Mouse (Mus musculus) spleen, adult 2 months (tissue): Measurements from ENCODE around the gene Fnbp1l. TPM values are rescaled to one million over a fixed set of nuclear protein-coding genes. Genes with fewer than 3 reads are reported as not detected.
A peak's percentile ranks its signal among the peaks of the same experiment; 100 is the strongest.

Source experiments
- DNase-seq, 2 experiments: peaks; one replicate each; pipeline versions ENCODE4 v3.0.0 to v3.0.0-alpha.2; 2012 to 2021; ENCODE audit warnings: low spot score in 2 of 2, low read depth in 1 of 2
- H3K27ac ChIP-seq: fragments of 200-500 bp; 2 replicates; pipeline ENCODE4 v1.5.1; 2012; ENCODE audit warnings: low read length, inconsistent platforms; ENCODE audit not compliant: insufficient read depth
- H3K27me3 ChIP-seq: fragments of 200-500 bp; 2 replicates; pipeline ENCODE4 v1.6.1; 2012; ENCODE audit warnings: mild to moderate bottlenecking, moderate library complexity, low read length, inconsistent platforms; ENCODE audit not compliant: control insufficient read depth, insufficient read depth
- H3K36me3 ChIP-seq: fragments of 200-500 bp; 2 replicates; pipeline ENCODE4 v1.6.1; 2012; ENCODE audit warnings: mild to moderate bottlenecking, low read length, inconsistent platforms; ENCODE audit not compliant: control insufficient read depth, insufficient read depth
- H3K4me1 ChIP-seq: fragments of 200-500 bp; 2 replicates; pipeline ENCODE4 v1.6.1; 2011; ENCODE audit warnings: inconsistent platforms; ENCODE audit not compliant: control insufficient read depth, insufficient read depth, insufficient read length
- H3K4me3 ChIP-seq: fragments of 200-500 bp; 2 replicates; pipeline ENCODE4 v1.5.1; 2011; ENCODE audit warnings: mild to moderate bottlenecking, inconsistent platforms; ENCODE audit not compliant: insufficient read depth, insufficient read length; ENCODE audit errors: extremely low read depth
- CTCF ChIP-seq: fragments of 200-500 bp; IDR thresholded peaks from 2 replicates; pipeline ENCODE4 v1.5.1; 2011; ENCODE audit warnings: mild to moderate bottlenecking, inconsistent platforms; ENCODE audit not compliant: insufficient read depth, insufficient read length, insufficient replicate concordance; ENCODE audit errors: extremely low read depth
- POLR2A ChIP-seq: fragments of 200-500 bp; IDR thresholded peaks from 2 replicates; pipeline ENCODE4 v1.6.1; 2011; ENCODE audit warnings: low read depth, low read length, inconsistent platforms
- WGBS: fragments of 180-500 bp; shearing (Covaris S2); methylation state at CpG from one replicate; pipeline ENCODE4 v1.1.7; 2018; 5-methylcytosine and 5-hydroxymethylcytosine counted together
- polyA plus RNA-seq: library from polyadenylated mRNA; depleted of rRNA; stranded (reverse); fragments of >200 nt; gene quantifications from 2 replicates; pipeline ENCODE4 v1.2.3, GENCODE M21; 2012

Fnbp1l gene
- polyA plus RNA-seq, 1 experiment: 1.3 TPM

DNA sequence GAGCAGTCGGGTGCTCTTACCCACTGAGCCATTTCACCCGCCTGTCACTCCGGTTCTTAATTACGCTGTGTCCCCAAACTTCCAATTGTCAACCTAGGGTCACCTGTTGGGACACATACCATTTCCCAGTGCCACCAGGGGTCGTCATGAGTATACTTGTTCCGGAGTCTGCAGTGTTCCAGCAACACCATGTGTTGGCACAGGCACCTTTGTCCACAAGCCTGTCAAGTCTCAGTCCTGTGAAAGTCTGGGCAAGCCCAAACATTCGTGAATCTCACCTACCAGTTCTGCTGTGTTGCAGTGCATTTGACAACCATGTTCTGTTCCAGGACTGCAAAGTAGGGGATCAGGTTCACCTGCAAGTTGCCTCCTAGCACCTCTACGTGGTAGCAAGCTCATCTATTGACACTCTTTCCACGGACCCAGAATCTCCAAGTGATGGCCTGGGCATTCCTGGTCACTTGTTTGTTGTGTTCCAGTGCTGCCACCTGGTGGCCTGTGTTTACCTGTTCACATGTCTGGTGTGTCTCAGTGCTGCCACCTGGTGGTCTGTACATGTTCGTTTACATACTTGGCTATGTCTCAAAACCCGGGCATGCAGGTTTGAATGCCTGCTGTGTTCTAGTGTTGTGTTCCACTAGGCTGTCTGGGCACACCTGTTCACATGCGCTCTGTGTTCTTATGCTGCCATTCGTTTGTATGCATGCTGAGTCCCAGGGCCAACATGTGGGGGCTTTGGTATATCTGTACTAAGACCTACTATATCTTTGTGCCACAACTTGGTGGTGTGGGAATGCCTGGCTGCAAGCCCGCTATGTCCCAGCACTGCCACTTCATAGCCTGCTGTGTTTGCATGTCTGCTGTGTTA, 19.0 kb upstream of the Fnbp1l start:
- DNase-seq: peak; percentile 86 to 90
- TF ChIP-seq CTCF: peak; percentile 99; the same call in 1 of the 2 replicates
- no peak for TF ChIP-seq POLR2A
- Histone ChIP-seq H3K4me1 (peaks cover 2% of the 10 kb centered on the region; the same call in 1 of the 2 replicates), H3K4me3 (no peak overlapping the region), H3K27me3 (no peaks in the 10 kb centered on the region), H3K27ac (no peak overlapping the region), H3K36me3 (no peaks in the 10 kb centered on the region)
- 42% methylated on average over 14 of the region's 14 CpGs for WGBS

- DNase-seq: no peak
- H3K36me3 ChIP-seq: no peaks in the 10 kb centered on the region
- no peaks in the 10 kb centered on the region for H3K27me3 ChIP-seq
- H3K4me3 ChIP-seq: no peak overlapping the region
- peaks cover 2% of the 10 kb centered on the region; the same call in 1 of the 2 replicates for H3K4me1 ChIP-seq
- no peak overlapping the region for H3K27ac ChIP-seq
- WGBS: 89% methylated on average over 1 of the region's 1 CpGs
- no peak for TF ChIP-seq CTCF
- no peak for TF ChIP-seq POLR2A
Measured at GRCm38 (mm10) chr3:122637280-122637679, 17.8 kb upstream of the Fnbp1l start.

DNA sequence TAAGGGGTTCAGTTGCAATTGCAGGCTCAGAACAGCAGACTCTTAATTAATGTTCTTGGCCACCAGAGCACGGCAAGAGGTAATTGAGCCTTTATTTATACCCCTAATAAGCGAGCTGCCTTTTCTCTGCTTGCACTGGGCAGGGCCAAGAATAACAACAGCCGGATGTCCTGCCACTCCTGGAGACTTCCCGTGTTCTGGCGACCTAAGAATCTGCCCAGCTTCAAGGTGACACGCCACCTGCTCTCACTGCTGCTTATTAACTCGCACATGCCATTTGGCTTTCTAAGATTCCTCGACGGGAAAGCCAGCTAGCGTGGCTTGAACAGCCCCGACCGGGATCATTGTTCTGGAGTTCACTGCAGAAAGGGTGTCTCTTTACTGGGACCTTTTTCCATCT, 15.7 kb upstream of the Fnbp1l start:
- 38% methylated on average over 12 of the region's 12 CpGs for WGBS
- H3K36me3 ChIP-seq: no peaks in the 10 kb centered on the region
- peaks cover 2% of the 10 kb centered on the region; the same call in 1 of the 2 replicates for H3K4me1 ChIP-seq
- H3K27ac ChIP-seq: no peak overlapping the region
- TF ChIP-seq POLR2A (no peak), CTCF (no peak)
- H3K27me3 ChIP-seq: no peaks in the 10 kb centered on the region
- DNase-seq: no peak
- H3K4me3 ChIP-seq: no peak overlapping the region

DNA sequence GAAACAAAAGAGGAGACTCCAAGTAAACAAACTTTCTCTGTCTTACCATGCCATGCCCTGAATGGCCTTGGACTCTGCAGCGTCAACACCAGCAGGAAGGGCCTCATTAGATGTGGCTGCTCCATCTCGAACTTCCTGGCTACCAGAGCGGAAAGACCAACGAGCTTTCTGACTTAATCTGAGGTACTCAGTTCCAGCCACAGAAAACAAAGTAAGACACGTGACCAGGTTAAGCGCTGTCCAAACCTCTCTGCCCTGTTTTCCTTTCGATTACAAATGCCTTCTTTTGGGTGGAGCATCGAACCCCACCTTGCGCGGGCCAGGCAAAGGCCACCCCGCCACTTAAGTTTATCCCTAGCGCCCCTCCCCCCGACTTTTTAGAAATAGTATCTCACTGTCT, 10.1 kb upstream of the Fnbp1l start:
- Histone ChIP-seq H3K4me1 (0 out of 2 replicates have a peak, but pooled peaks cover 3% of the 10 kb centered on the region), H3K36me3 (no peaks in the 10 kb centered on the region), H3K4me3 (peak overlapping the region; percentile 5; the same call in 1 of the 2 replicates), H3K27me3 (no peaks in the 10 kb centered on the region), H3K27ac (no peak overlapping the region)
- WGBS: 5% methylated on average over 13 of the region's 13 CpGs
- no peak for TF ChIP-seq POLR2A
- DNase-seq: no peak

GRCm38 (mm10) chr3:122628956-122629355, 9.4 kb upstream of the Fnbp1l start:
- 0 out of 2 replicates have a peak, but pooled peaks cover 3% of the 10 kb centered on the region for H3K4me1 ChIP-seq
- 37% methylated on average over 3 of the region's 3 CpGs for WGBS
- no peaks in the 10 kb centered on the region for H3K27me3 ChIP-seq
- H3K36me3 ChIP-seq: no peaks in the 10 kb centered on the region
- no peak for DNase-seq
- TF ChIP-seq CTCF (no peak), POLR2A (no peak)
- H3K27ac ChIP-seq: no peak overlapping the region
- H3K4me3 ChIP-seq: no peak overlapping the region

DNA sequence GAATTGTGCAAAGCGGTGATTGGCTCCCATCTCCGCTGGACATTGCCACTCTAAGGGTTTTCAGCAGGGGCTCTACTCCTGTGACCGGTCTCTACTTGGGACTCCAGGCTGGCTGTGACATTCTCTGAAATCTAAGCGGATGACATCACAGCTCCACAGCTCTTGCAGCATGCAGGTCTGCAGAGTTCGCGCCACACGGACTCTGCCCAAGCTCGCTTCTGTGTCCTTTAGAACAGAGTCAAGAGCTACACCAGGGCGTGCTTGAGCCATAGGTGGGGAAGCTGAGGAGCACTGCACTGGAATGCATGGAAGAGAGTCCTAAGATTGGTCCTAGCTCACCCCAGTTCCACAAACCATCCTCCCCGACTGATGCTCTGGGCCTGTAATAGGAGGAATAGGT, 9.0 kb upstream of the Fnbp1l start:
- Histone ChIP-seq H3K4me1 (0 out of 2 replicates have a peak, but pooled peaks cover 3% of the 10 kb centered on the region), H3K36me3 (no peaks in the 10 kb centered on the region), H3K27ac (no peak overlapping the region), H3K27me3 (no peaks in the 10 kb centered on the region), H3K4me3 (no peak overlapping the region)
- TF ChIP-seq POLR2A: no peak
- no peak for TF ChIP-seq CTCF
- DNase-seq: no peak
- WGBS: 96% methylated on average over 10 of the region's 10 CpGs

GRCm38 (mm10) chr3:122627846-122628245, 8.3 kb upstream of the Fnbp1l start:
- WGBS: 90% methylated on average over 6 of the region's 6 CpGs
- Histone ChIP-seq H3K4me1 (0 out of 2 replicates have a peak, but pooled peaks cover 3% of the 10 kb centered on the region), H3K4me3 (no peak overlapping the region), H3K27ac (no peak overlapping the region), H3K27me3 (no peaks in the 10 kb centered on the region), H3K36me3 (no peaks in the 10 kb centered on the region)
- no peak for DNase-seq
- no peak for TF ChIP-seq CTCF
- no peak for TF ChIP-seq POLR2A
